Mouse (Mus musculus): ENCODE measurements around the gene Phf21a.

Phf21a gene

DNA sequence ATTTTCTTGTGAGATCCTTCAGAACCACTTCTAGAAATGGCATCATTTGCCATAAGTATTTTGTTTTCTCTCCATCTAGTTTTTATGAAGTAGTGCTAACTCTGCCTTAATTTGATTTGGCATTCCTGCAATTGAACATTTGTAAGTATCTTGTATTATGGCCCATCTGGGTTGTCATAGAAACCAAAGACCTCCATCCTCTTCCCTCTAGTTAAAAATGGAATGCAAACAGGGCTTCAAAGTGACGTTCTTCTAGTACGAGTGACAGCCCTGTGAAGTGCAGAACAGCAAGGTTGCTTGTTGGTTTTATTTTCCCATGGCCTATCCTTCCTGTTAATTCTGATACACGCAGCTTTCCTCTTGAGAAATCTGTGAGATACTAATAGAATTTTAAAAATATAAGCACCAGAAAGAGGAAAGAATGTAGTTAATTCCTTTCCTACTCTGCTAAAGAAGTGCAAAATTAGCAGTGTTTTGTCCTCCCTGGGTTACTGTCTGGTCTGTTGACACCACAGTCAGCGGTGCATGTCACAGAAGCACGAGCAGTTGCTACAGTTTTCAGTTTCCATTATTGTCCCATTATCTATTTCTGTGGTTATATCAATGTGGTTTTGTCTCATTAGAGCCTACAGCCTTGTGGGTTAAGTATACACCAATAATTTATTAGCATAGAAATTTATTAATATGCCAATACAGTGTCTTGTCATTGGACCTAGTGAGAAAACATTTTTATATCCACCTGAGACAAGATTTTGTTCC lies 209.1 kb downstream of the Phf21a start:
- DNase-seq: no peak

DNA sequence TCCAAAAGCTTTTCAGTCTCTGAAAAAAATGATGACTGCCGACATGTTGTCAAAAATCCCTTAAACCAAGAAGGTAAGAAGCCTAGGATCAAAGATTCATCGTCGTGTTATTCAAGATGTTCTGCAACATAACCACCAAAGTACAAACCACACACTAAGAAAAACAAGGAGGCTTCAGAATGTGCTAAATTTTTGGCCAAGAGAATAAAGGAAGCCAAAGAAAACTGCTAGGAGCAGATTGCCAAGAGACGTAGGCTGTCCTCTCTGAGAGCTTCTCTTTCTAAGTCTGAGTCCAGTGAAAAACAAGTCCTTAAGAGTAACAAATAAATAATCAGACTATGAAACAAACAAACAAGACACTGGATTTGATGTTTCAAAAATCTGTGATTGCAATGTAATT lies 219.6 kb downstream of the Phf21a start:
- DNase-seq: no peak

DNA sequence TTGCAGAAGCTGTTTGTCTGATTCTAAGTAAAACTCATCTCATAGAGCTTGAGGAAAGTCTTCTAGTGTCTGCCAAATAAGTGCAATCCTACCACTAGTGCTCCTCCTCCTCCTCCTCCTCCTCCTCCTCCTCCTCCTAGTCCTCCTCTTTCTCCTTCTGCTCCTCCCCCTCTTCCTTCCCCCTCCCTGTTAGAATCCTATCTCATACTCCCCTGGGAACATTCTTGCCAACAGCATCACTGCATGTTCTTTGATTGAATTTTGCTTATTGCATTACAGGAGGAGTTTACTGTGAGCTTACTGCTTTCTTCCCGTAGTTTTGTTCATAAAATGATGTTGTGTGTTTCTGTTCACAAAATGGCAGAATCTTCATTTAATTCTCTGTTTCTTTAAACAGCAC lies 221.1 kb downstream of the Phf21a start:
- no peak for DNase-seq

DNA sequence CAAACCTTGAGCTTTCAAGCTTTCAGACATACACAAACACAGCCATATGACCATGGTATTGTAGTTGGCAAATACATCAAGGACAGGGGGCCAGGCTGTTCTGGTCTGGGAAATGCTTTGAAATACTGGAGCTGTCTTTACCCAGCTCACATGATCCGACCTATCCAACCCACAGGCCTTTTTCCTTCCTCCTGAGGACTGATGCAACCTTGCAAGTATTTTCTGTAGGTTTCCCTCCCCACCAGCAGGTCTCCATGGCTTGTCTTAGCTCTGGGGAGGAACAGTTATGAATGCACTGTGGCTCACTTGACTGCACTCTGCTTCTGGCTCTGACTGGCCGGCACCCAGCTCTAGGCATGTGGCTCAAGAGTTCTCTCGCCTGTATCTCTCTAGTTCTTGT lies 223.7 kb downstream of the Phf21a start:
- DNase-seq: no peak

DNA sequence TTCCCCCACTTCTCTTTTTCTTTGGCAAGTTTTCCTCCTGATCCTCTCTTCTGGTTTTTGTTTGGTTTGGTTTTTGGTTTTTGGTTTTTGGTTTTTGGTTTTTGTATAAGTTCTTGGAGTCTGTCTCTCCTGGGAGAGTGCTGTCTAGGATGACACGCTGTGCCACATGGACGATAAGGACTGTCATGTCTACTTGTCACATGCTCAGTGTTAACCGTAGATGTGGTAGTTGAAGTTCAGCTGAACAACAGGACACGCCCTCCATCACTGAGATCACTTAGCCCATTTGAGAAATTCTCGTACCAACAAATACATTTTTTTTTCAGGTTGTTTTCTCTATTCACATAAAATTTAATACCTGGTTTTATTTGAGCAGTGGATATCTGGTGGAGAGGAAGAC lies 224.3 kb downstream of the Phf21a start:
- DNase-seq: no peak

DNA sequence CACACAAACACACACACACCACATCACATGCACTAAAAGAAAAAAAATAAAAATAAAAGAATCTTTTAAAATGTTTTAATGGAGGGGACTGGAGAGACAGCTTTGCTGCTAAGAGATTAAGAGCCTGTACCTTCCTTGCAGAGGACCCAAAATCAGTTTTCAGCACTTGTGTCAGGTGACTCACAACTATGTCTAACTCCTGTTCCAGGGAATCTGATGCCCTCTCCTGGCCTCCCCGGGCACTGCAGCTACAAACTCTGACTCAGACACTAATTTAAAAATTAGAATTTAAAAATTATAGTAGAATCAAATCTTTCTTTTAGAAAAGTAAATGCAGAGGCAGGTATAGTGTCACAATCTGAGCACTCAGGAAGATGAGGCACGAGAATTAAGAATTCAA lies 229.8 kb downstream of the Phf21a start:
- DNase-seq: peak; percentile 8 to 11

DNA sequence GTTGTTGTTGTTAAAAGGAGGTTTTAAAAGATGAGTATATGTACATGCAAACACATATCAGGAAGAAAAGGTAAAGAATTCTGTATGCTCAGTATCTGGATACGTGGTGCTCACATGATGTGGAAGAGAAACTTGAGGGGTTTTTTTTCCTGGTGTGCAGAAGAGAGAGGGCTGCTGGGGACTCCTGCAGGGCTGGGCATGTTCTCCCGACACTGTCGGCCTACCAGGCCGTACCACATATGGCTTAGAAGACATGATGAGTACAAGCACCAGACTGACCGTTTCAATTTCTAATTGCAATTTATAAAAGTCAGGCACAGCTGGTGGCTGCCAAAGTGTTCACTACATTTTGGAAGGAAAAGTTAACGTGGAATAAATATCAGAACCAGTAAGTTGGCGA lies 232.8 kb downstream of the Phf21a start:
- DNase-seq: no peak

DNA sequence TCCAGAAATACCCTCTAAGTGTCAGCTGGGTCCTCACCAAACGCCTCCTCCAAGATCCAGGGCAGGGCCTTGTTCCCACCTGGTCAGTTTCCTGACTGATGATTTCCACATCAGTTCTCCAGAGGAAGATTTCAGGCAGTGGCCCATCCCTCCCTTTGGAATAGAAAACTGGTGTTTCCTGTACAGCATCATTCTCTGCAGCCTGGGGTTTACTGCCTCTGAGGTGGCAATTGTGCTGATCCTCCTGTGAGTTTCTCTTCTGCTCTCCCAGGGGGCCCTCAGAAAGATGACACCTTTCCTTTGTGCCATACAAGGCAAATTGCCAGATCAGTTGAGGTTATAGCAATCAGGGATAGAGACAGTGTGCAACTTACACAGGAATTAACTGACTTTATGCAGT lies 233.3 kb downstream of the Phf21a start:
- DNase-seq: no peak

DNA sequence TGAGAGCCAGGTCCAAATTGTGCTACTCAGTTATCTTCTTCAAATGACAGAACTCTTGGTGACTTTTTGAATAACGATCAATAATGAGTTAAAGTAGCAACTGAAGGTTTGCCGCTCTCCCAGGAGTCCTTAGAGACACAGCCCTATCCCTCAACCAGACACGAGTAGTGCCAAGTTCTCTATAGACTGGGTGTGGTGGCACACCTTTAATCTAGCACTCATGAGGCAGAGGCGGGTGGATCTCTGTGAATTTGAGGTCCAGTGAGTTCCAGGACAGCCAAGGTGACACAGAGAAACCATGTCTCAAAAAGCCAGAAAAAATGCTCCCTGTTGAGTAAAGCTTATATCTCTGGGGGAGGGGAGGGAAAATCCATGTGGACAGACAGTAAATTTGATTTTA lies 234.7 kb downstream of the Phf21a start:
- no peak for DNase-seq

DNA sequence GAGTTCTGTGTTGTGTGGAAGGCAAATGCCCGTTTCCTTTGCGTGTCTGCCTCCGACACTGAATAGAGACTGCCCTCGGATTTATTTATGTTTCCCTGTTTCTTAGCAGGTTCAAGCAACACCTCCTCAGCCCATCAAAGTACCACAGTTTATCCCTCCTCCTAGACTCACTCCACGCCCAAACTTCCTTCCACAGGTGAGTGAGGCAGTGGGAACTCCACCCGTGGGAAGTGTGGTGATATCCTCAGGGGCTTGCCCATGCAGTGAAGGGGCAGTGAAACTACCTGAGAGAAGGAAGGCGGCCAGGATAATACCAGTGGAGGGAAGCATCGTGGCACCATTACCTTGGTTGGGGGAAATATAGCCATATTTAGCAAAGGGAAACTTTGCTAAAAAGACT lies 235.3 kb downstream of the Phf21a start:
- DNase-seq: no peak

DNA sequence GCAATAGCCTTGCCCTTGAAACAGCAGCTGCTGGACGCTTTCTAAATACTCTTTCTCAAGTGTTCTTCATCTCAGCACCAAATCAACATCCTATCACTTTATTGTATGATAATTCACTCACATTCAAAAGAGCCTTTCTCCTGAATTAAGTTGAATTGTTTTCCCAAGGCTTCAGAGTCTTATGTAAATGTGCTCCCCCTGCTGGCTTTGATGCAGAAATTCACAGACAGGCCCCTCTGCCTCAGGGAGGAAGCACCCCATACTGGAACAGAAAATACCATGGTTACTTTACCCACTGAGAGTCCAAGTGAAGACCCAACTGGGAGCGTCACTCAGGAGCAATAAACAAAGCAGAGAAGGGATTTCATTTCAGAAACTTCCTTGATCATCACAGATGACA lies 237.9 kb downstream of the Phf21a start:
- peak; percentile 20 to 41 for DNase-seq

DNA sequence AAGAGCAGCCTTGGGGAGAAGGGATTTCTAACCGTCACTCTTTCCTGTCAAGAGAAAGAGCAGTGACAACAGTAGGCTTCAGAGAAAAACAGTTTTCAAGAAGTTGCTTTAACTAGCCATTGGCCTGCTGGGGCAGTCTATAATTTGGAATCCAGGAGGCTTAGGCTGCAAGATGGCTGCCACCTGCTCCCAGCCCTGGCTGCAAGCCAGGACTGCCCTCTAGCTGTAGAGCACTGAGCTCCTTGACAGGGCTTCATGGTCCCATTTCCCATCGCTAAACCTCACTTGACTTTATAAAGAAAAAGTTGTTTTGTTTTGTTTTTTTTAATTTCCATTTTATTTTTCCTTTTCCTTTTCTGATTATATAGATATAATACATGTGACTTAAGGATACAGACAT lies 238.5 kb downstream of the Phf21a start:
- no peak for DNase-seq

DNA sequence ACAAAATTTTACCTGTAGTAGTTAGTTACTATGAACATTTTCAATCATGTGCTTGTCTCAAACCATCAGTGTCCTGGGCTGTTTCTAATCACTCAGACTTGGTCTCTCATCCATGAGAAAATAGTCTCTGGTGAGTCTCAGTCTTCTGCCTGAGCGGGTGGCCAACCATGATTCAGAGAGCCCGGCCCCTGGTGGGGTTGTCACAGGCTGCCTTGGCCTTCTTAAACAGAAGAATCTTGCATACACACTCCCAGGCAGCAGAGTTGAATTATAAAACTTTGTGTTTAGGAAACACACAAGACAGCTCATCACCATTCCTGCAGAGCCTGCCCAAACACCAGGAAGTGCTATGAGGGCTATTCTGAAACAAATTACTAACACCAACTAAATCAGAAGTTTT lies 239.0 kb downstream of the Phf21a start:
- DNase-seq: no peak

DNA sequence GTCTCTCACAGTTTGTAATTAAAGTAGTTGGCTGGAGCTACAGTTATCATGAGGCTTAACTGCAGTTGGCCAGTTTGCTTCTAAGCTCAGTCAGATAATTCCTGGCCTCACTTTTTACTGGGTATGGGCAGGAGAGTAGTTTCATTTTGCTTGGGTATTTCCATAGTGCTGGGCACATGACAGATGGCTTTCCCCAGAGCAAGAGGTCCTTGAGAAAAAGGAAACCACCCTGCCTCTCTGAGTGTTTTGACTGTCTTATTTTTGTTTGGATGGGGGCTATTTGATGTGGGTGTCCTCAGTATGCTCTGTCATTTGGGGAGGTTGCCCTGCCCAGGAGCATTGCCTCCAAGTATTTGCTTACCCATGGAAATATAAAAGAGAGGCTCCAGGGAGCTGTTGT lies 249.5 kb downstream of the Phf21a start:
- DNase-seq: no peak

DNA sequence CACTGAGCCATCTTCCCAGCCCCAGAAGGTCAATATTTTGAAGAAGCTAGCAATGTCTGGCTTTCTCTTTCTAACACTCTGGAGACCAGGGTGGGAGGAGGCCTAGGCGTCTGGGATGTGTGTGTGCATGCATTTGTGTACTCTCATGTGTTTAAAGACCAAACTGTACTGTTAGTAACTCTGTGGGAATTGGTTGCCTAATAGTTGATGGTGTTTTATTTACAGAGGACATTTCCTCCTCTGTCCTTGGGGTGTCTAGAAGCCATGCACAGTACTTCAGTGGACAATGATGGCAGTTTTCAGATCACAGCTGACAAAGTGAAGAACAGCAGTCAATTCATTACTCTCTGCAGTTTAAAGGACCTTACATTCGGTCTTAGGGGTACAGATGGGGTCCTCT lies 254.3 kb downstream of the Phf21a start:
- no peak for DNase-seq

DNA sequence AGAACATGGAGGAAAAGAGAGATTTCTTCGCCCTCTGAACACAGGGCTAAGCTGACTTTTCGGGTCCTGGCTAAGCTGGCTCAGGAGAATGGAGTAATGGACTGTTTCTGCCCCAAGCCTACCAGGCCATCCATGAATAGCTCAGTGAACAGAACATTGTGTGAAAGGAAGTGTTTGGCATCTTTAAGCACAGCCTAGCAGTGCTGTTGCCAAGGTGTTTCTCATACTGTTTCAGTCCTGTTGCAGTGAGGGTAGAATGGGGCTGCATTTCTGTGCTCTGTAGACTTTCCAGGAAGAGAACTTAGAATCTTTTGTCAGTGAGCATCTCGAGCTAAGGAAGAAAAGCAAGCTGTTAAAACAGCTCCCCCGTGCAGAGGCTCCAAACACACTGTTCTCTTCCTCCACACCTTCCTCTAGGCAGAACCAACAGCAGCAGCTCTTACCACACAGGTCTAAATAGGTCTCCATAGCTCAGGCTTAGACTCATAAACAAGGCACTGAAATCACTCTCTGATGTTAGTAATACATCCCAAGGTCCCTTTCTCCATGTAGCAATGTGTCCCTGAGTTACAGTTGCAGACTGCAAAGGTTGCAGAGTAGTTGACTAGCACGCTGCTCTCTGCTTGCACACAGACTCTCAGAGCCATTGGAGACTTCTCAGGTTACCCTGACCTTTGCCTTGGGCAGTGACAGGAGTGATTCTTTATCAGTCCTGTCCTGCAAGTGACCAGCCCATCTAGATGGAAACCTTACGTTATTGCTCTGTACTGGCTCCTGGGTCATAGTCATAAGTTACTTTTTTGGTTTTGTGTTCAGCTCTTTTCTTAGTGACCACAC lies 256.9 kb downstream of the Phf21a start:
- DNase-seq: no peak

DNA sequence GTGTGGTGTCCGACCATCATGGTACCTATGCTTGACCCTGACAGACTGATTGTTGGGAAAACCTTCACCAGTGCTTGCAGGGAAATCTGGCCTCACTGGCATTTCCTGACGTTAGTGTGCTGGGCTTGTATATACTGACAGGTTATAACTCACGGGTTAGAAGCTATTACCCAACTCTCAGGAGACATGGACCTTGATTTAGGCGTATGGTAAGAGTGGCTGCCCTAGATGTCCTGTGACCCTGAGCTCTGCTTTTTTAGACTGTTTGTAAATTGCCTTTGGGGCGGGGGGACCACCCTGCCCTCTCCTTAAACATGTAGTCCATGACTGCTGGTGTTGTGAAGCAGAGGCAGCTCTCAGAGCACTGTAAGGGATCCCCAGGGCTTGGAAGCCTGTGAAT lies 257.8 kb downstream of the Phf21a start:
- DNase-seq: no peak

DNA sequence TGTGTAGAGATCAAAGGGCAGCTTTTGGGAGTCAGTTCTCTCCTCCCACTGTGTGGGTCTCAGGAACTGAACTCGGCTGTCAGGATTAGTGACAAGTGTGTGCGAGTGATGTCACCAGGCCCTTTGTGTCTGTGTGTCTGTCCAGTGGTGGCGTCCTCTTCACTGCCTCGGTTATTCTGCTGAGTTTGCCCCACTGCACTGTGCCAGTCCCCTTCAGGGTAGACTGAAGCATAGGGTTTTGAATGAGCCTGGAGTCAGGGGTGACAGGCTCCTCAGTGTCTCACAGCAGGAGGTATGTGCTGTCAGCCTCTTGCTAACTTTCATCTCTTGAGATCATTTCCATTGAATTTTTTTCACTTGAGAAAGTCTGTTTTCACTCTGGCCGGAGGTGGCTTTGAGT lies 260.5 kb downstream of the Phf21a start:
- no peak for DNase-seq

DNA sequence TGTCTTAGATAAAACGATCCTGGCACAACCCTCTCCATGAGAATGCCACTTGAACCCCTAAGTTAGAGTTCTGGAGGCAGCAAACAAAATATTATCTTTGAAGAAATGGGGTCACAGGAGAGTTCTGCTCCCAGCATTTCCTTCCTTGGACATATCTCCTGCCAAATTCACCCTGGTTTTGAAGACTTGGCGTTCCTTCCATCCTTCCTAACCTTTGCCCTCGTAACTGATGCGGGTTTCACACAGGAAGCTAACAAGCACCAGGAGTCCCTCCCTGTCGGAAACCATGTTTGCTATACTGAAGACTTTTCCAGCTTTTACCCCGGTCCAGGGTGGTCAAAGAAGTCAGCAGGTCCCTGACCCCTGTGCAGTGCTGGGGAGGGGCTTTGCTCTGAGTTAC lies 261.3 kb downstream of the Phf21a start:
- DNase-seq: no peak

DNA sequence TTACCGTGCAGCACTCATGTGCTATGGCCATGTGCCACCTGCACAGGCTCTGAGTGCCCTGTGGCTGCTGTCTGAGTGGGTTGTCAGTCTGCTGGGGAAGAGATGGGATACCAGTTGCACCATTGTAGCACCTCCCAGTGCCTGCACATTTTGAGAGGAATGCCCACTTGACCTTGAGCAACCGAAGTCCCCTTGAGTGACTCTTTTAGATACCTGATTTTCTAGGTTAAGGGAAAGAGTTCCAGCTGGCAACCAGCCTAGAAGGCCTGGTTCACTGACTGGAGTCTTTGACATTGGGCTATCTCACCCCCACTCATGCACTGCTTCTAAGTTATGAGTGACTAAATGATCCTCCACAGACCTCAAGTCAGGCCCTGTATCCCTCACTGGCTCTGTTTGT lies 266.4 kb downstream of the Phf21a start:
- DNase-seq: peak; percentile 59 to 76

DNA sequence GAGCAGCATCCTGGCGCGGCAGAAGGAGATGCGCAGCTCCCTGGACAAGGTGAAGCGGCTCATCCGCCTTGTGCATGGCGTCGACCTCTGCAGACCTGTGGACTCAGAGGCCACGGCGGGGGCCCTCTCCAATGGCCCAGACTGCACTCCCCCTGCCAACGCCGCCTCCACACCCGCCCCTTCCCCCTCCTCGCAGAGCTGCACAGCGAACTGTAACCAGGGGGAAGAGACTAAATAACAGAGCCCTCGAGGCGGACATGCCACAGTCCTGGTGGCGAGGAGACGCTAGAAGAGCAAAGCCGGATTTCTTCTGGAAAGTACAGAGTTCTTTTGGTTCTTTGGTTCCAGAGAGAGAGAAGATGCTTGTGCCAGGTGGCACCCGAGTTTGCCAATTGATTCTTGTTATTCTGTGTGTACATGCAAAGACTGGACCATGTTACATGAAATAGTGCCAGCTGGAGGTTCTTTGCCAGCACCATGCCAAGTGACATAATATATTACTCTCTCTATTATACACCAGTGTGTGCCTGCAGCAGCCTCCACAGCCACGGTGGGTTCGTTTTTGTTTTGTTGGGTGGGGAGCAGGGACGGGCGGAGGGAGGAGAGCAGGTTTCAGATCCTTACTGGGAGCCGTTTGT lies 267.4 kb downstream of the Phf21a start:
- no peak for DNase-seq

DNA sequence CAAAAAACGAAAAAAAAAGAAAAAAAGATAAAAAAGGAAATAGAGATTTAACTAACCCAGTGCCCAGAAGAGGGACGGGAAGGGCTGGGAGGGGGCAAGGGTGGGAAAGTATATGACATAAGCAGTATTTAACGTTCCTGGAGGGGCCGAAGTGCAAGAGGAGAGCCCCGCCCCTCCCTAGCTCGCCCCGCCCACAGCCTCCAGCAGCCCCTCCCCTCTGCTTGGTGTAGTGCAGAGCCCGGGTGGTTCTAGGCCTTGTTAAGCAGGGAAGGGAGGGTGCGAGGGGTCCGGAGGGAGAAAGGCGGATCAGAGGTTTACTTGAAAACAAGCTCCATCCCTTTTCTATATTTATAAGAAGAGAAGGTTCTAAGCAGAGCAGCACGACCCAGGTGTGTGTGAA lies 268.0 kb downstream of the Phf21a start:
- no peak for DNase-seq

DNA sequence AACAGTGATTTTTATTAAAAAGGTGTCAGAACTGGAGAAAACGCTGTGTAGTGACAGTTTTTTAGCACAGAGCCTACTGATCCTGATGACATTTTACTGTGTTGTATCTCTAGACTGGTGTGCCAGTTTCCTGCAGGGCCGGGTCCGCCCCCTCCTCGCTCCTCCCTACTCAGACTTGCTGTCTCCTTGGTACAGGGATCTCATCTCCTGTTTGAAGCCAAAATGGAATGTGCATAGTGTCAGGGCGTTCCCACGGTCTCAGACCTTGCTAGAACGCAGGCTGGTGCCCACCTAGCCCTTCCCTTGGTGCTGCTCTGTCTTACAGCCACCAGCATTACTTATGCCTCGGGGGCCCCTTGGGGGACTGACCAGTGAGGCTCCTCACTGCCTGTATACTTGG lies 268.9 kb downstream of the Phf21a start:
- DNase-seq: no peak
